ENCODE assay signal across 8 mouse cellular contexts in genomic region chr13:4608530-4608929, GRCm38 (mm10). TPM values are rescaled to one million over a fixed set of nuclear protein-coding genes. Genes with fewer than 3 reads are reported as not detected.
DNase-seq lines count a peak whose midpoint lies in the region; ATAC-seq and TF ChIP-seq lines count a peak whose summit lies in the region.

No protein-coding gene starts in this region.

- no peaks in the 10 kb centered on the region for H3K27me3 ChIP-seq in lung, embryonic 14.5 days (ENCODE audit: insufficient read depth, low read length)
- H3K27me3 ChIP-seq in intestine, embryonic 16.5 days (replicated peaks; ENCODE audit: control insufficient read depth, insufficient read depth, low read length) = no peaks in the 10 kb centered on the region
- H3K27me3 ChIP-seq in midbrain, embryonic 16.5 days (ENCODE audit: control insufficient read depth, insufficient read depth, low read depth, low read length) = no peaks in the 10 kb centered on the region

- H3K9me3 ChIP-seq in lung, embryonic 14.5 days (ENCODE audit: low read depth, low read length) = no peaks in the 10 kb centered on the region
- H3K9me3 ChIP-seq in intestine, embryonic 16.5 days (ENCODE audit: control insufficient read depth, low read length) = no peaks in the 10 kb centered on the region
- H3K9me3 ChIP-seq in midbrain, embryonic 16.5 days (replicated peaks; ENCODE audit: control insufficient read depth, low read length, poor library complexity, severe bottlenecking) = no peaks in the 10 kb centered on the region

- peak overlapping the region; percentile 48 for H3K4me3 ChIP-seq in lung, embryonic 14.5 days (ENCODE audit: low read depth, low read length)
- peak overlapping the region; percentile 40 for H3K4me3 ChIP-seq in cortical plate, adult 2 months (ENCODE audit: insufficient read depth, low read length)
- peak overlapping the region; percentile 73 for H3K4me3 ChIP-seq in intestine, embryonic 16.5 days (ENCODE audit: low read length)
- peak overlapping the region; percentile 61 for H3K4me3 ChIP-seq in midbrain, embryonic 16.5 days (ENCODE audit: low read depth, low read length)

- ATAC-seq in lung, embryonic 14.5 days (ENCODE audit: insufficient read depth) = peak; percentile 43
- peak; percentile 26 for ATAC-seq in intestine, embryonic 16.5 days
- no peak; the same call in 1 of the 2 replicates for ATAC-seq in midbrain, embryonic 16.5 days

- H3K9ac ChIP-seq in lung, embryonic 14.5 days = peak overlapping the region; percentile 52
- H3K9ac ChIP-seq in intestine, embryonic 16.5 days (ENCODE audit: low read depth, low read length) = peak overlapping the region; percentile 78
- peak overlapping the region; percentile 68 for H3K9ac ChIP-seq in midbrain, embryonic 16.5 days (ENCODE audit: low read depth, low read length)

- 18% methylated on average over 9 of the region's 9 CpGs for WGBS in lung, embryonic 14.5 days
- WGBS in intestine, embryonic 16.5 days = 20% methylated on average over 9 of the region's 9 CpGs
- WGBS in midbrain, embryonic 16.5 days = 17% methylated on average over 9 of the region's 9 CpGs

- peak overlapping the region; percentile 52; the same call in 1 of the 2 replicates for H3K27ac ChIP-seq in lung, embryonic 14.5 days (ENCODE audit: low read depth)
- H3K27ac ChIP-seq in cortical plate, adult 2 months (ENCODE audit: insufficient read depth, low read length) = no peak overlapping the region
- peak overlapping the region; percentile 47 for H3K27ac ChIP-seq in intestine, embryonic 16.5 days (ENCODE audit: low read length)
- H3K27ac ChIP-seq in midbrain, embryonic 16.5 days (ENCODE audit: low read length) = peak overlapping the region; percentile 80

- no peaks in the 10 kb centered on the region for H3K36me3 ChIP-seq in lung, embryonic 14.5 days (ENCODE audit: insufficient read depth)
- no peaks in the 10 kb centered on the region for H3K36me3 ChIP-seq in intestine, embryonic 16.5 days (ENCODE audit: control insufficient read depth, insufficient read depth, low read length)
- H3K36me3 ChIP-seq in midbrain, embryonic 16.5 days (ENCODE audit: control insufficient read depth, insufficient read depth, low read length) = peaks cover 2% of the 10 kb centered on the region; the same call in 1 of the 2 replicates

- DNase-seq in lung, embryonic 14.5 days = peak; percentile 47
- no peak for DNase-seq in lung, postnatal 4 days
- DNase-seq in urinary bladder, postnatal 4 days (ENCODE audit: low spot score in 2 of 2) = no peak
- DNase-seq in embryo, embryonic 10.5 days (ENCODE audit: low spot score) = no peak
- no peak for DNase-seq in cerebellum, postnatal 14 days

- H3K4me1 ChIP-seq in lung, embryonic 14.5 days (ENCODE audit: insufficient read depth) = no peaks in the 10 kb centered on the region
- H3K4me1 ChIP-seq in cortical plate, adult 2 months (ENCODE audit: control insufficient read depth, insufficient read depth, low read length) = no peaks in the 10 kb centered on the region; the same call in 1 of the 2 replicates
- H3K4me1 ChIP-seq in intestine, embryonic 16.5 days (ENCODE audit: control insufficient read depth, insufficient read depth, low read length) = no peaks in the 10 kb centered on the region
- H3K4me1 ChIP-seq in midbrain, embryonic 16.5 days (ENCODE audit: control insufficient read depth, insufficient read depth, low read length) = no peaks in the 10 kb centered on the region; the same call in 1 of the 2 replicates

- peak overlapping the region; percentile 60 for H3K4me2 ChIP-seq in lung, embryonic 14.5 days
- peak overlapping the region; percentile 48 for H3K4me2 ChIP-seq in intestine, embryonic 16.5 days (ENCODE audit: low read depth, low read length)
- H3K4me2 ChIP-seq in midbrain, embryonic 16.5 days (ENCODE audit: low read length) = peak overlapping the region; percentile 78

- no peak for TF ChIP-seq POLR2A in cortical plate, adult 2 months (IDR thresholded peaks at IDR 0.05; ENCODE audit: extremely low read depth, insufficient read depth, low read length)

- TF ChIP-seq CTCF in lung, embryonic 14.5 days (IDR thresholded peaks at IDR 0.05; ENCODE audit: low read depth) = 0 out of 2 replicates have a peak, but pooled peaks have one; percentile 18
- no peak for TF ChIP-seq CTCF in cortical plate, adult 2 months (IDR thresholded peaks at IDR 0.05; ENCODE audit: extremely low read depth, insufficient read depth, low read length)

RNA-seq across cellular contexts. Expression of gene Akr1e1, which starts 0.4 kb away (rescaled TPM):
- polyA plus RNA-seq in lung, embryonic 14.5 days (2014; fragmentation: Nextera tagmentation; extraction: Ambion mirVana) = 38.8 and 42.3 TPM in 2 replicates
- polyA plus RNA-seq in cortical plate, adult 2 months (2012; rRNA removed) = 16.4 and 22.1 TPM in 2 replicates
- polyA plus RNA-seq in intestine, embryonic 16.5 days (2015; fragmentation: Nextera tagmentation; extraction: Ambion mirVana) = 56.0 and 61.2 TPM in 2 replicates
- polyA plus RNA-seq in midbrain, embryonic 16.5 days (2015; fragmentation: Nextera tagmentation; extraction: Ambion mirVana) = 41.2 and 42.3 TPM in 2 replicates

RNA-seq across cellular contexts. Expression of gene Akr1c21, which starts 34.7 kb away (rescaled TPM):
- not detected in 2 replicates for polyA plus RNA-seq in lung, embryonic 14.5 days (2014; fragmentation: Nextera tagmentation; extraction: Ambion mirVana)
- polyA plus RNA-seq in cortical plate, adult 2 months (2012; rRNA removed) = not detected in 2 replicates
- not detected in 2 replicates for polyA plus RNA-seq in intestine, embryonic 16.5 days (2015; fragmentation: Nextera tagmentation; extraction: Ambion mirVana)
- not detected in 2 replicates for polyA plus RNA-seq in midbrain, embryonic 16.5 days (2015; fragmentation: Nextera tagmentation; extraction: Ambion mirVana)
